Mouse (Mus musculus): ENCODE results near the gene Rngtt. TPM values are rescaled to one million over a fixed set of nuclear protein-coding genes. Genes with fewer than 3 reads are reported as not detected.

Rngtt gene
- polyA plus RNA-seq, 1 experiment from 2014 or later = 21.2 TPM

GRCm38 (mm10) chr4:33464432-33464831 is 154.3 kb downstream of the Rngtt start:
- ATAC-seq (ENCODE audit: insufficient number of reproducible peaks, low FRiP score, low TSS enrichment, low read depth) = no peak
- H3K27ac ChIP-seq = no peak overlapping the region
- 79% methylated on average over 1 of the region's 1 CpGs for WGBS

GRCm38 (mm10) chr4:33465871-33466270 is 155.8 kb downstream of the Rngtt start:
- Histone ChIP-seq H3K36me3 (no peaks in the 10 kb centered on the region; the same call in 1 of the 2 replicates), H3K9me3 (no peaks in the 10 kb centered on the region), H3K27me3 (no peaks in the 10 kb centered on the region), H3K4me2 (no peak overlapping the region), H3K27ac (no peak overlapping the region), H3K4me3 (no peak overlapping the region), H3K4me1 (no peaks in the 10 kb centered on the region), H3K9ac (no peak overlapping the region)
- no peak for ATAC-seq (ENCODE audit: insufficient number of reproducible peaks, low FRiP score, low TSS enrichment, low read depth)
- 80% methylated on average over 3 of the region's 3 CpGs for WGBS

More at GRCm38 (mm10) chr4:33464432-33464831, 154.3 kb downstream of the Rngtt start:
- no peaks in the 10 kb centered on the region; the same call in 1 of the 2 replicates for H3K36me3 ChIP-seq
- H3K9me3 ChIP-seq = no peaks in the 10 kb centered on the region
- no peaks in the 10 kb centered on the region for H3K4me1 ChIP-seq
- no peaks in the 10 kb centered on the region for H3K27me3 ChIP-seq
- H3K4me3 ChIP-seq = no peak overlapping the region
- no peak overlapping the region for H3K4me2 ChIP-seq
- no peak overlapping the region for H3K9ac ChIP-seq

GRCm38 (mm10) chr4:33466970-33467399 is 156.9 kb downstream of the Rngtt start:
- H3K4me1 ChIP-seq = no peaks in the 10 kb centered on the region
- 81% methylated on average over 2 of the region's 2 CpGs for WGBS

GRCm38 (mm10) chr4:33467627-33468026 is 157.5 kb downstream of the Rngtt start:
- no peak overlapping the region for H3K27ac ChIP-seq
- no peaks in the 10 kb centered on the region for H3K27me3 ChIP-seq
- H3K36me3 ChIP-seq = no peaks in the 10 kb centered on the region
- no peak overlapping the region for H3K4me2 ChIP-seq
- H3K4me3 ChIP-seq = no peak overlapping the region
- ATAC-seq (ENCODE audit: insufficient number of reproducible peaks, low FRiP score, low TSS enrichment, low read depth) = no peak
- H3K9ac ChIP-seq = no peak overlapping the region
- H3K4me1 ChIP-seq = no peaks in the 10 kb centered on the region
- WGBS = 68% methylated on average over 1 of the region's 1 CpGs
- no peaks in the 10 kb centered on the region for H3K9me3 ChIP-seq

More at GRCm38 (mm10) chr4:33466970-33467399, 156.9 kb downstream of the Rngtt start:
- Histone ChIP-seq H3K36me3 (no peaks in the 10 kb centered on the region; the same call in 1 of the 2 replicates), H3K4me3 (no peak overlapping the region), H3K9me3 (no peaks in the 10 kb centered on the region), H3K27ac (no peak overlapping the region), H3K9ac (no peak overlapping the region), H3K27me3 (no peaks in the 10 kb centered on the region), H3K4me2 (no peak overlapping the region)
- ATAC-seq (ENCODE audit: insufficient number of reproducible peaks, low FRiP score, low TSS enrichment, low read depth) = no peak

GRCm38 (mm10) chr4:33468151-33468550 is 158.0 kb downstream of the Rngtt start:
- no peaks in the 10 kb centered on the region for H3K9me3 ChIP-seq
- WGBS = 89% methylated on average over 3 of the region's 3 CpGs
- ATAC-seq (ENCODE audit: insufficient number of reproducible peaks, low FRiP score, low TSS enrichment, low read depth) = no peak
- H3K4me1 ChIP-seq = no peaks in the 10 kb centered on the region
- H3K9ac ChIP-seq = no peak overlapping the region
- H3K36me3 ChIP-seq = no peaks in the 10 kb centered on the region
- H3K27me3 ChIP-seq = no peaks in the 10 kb centered on the region
- H3K27ac ChIP-seq = no peak overlapping the region
- no peak overlapping the region for H3K4me2 ChIP-seq
- H3K4me3 ChIP-seq = no peak overlapping the region

GRCm38 (mm10) chr4:33470671-33471302 is 160.7 kb downstream of the Rngtt start:
- H3K9me3 ChIP-seq = no peaks in the 10 kb centered on the region
- no peak overlapping the region for H3K27ac ChIP-seq
- no peaks in the 10 kb centered on the region for H3K36me3 ChIP-seq
- H3K27me3 ChIP-seq = no peaks in the 10 kb centered on the region
- H3K4me2 ChIP-seq = no peak overlapping the region
- no peak overlapping the region for H3K4me3 ChIP-seq
- WGBS = 94% methylated on average over 1 of the region's 1 CpGs
- no peaks in the 10 kb centered on the region for H3K4me1 ChIP-seq
- no peak for ATAC-seq (ENCODE audit: insufficient number of reproducible peaks, low FRiP score, low TSS enrichment, low read depth)
- H3K9ac ChIP-seq = no peak overlapping the region

- WGBS = 76% methylated on average over 8 of the region's 8 CpGs
- Histone ChIP-seq H3K9me3 (no peaks in the 10 kb centered on the region), H3K4me3 (no peak overlapping the region), H3K4me1 (no peaks in the 10 kb centered on the region), H3K27me3 (no peaks in the 10 kb centered on the region), H3K4me2 (no peak overlapping the region), H3K36me3 (no peaks in the 10 kb centered on the region; the same call in 1 of the 2 replicates), H3K9ac (no peak overlapping the region), H3K27ac (no peak overlapping the region)
- no peak for ATAC-seq (ENCODE audit: insufficient number of reproducible peaks, low FRiP score, low TSS enrichment, low read depth)
Measured at GRCm38 (mm10) chr4:33478011-33478785, 168.1 kb downstream of the Rngtt start.

GRCm38 (mm10) chr4:33481721-33482120 is 171.6 kb downstream of the Rngtt start:
- Histone ChIP-seq H3K36me3 (no peaks in the 10 kb centered on the region; the same call in 1 of the 2 replicates), H3K27me3 (no peaks in the 10 kb centered on the region), H3K4me1 (no peaks in the 10 kb centered on the region), H3K4me3 (no peak overlapping the region), H3K27ac (no peak overlapping the region), H3K4me2 (no peak overlapping the region), H3K9ac (no peak overlapping the region), H3K9me3 (no peaks in the 10 kb centered on the region)
- ATAC-seq (ENCODE audit: insufficient number of reproducible peaks, low FRiP score, low TSS enrichment, low read depth) = no peak

GRCm38 (mm10) chr4:33486050-33486449 is 175.9 kb downstream of the Rngtt start:
- H3K9ac ChIP-seq = no peak overlapping the region
- H3K36me3 ChIP-seq = no peaks in the 10 kb centered on the region
- no peaks in the 10 kb centered on the region for H3K4me1 ChIP-seq
- H3K27me3 ChIP-seq = no peaks in the 10 kb centered on the region
- H3K27ac ChIP-seq = no peak overlapping the region
- ATAC-seq (ENCODE audit: insufficient number of reproducible peaks, low FRiP score, low TSS enrichment, low read depth) = no peak
- 87% methylated on average over 1 of the region's 1 CpGs for WGBS
- no peak overlapping the region for H3K4me2 ChIP-seq
- no peaks in the 10 kb centered on the region for H3K9me3 ChIP-seq
- H3K4me3 ChIP-seq = no peak overlapping the region

GRCm38 (mm10) chr4:33491108-33491507 is 181.0 kb downstream of the Rngtt start:
- Histone ChIP-seq H3K4me1 (no peaks in the 10 kb centered on the region), H3K9ac (no peak overlapping the region), H3K27ac (no peak overlapping the region), H3K4me2 (no peak overlapping the region), H3K4me3 (no peak overlapping the region), H3K27me3 (no peaks in the 10 kb centered on the region), H3K9me3 (no peaks in the 10 kb centered on the region), H3K36me3 (no peaks in the 10 kb centered on the region)
- no peak for ATAC-seq (ENCODE audit: insufficient number of reproducible peaks, low FRiP score, low TSS enrichment, low read depth)
- 85% methylated on average over 1 of the region's 1 CpGs for WGBS

GRCm38 (mm10) chr4:33494377-33494776 is 184.3 kb downstream of the Rngtt start:
- no peak overlapping the region for H3K4me3 ChIP-seq
- no peak overlapping the region for H3K9ac ChIP-seq
- no peaks in the 10 kb centered on the region for H3K27me3 ChIP-seq
- H3K36me3 ChIP-seq = no peaks in the 10 kb centered on the region
- 99% methylated on average over 2 of the region's 2 CpGs for WGBS
- no peak overlapping the region for H3K27ac ChIP-seq
- ATAC-seq (ENCODE audit: insufficient number of reproducible peaks, low FRiP score, low TSS enrichment, low read depth) = no peak
- no peaks in the 10 kb centered on the region for H3K4me1 ChIP-seq
- no peaks in the 10 kb centered on the region for H3K9me3 ChIP-seq
- no peak overlapping the region for H3K4me2 ChIP-seq

- H3K27me3 ChIP-seq = no peaks in the 10 kb centered on the region
- ATAC-seq (ENCODE audit: insufficient number of reproducible peaks, low FRiP score, low TSS enrichment, low read depth) = no peak
- no peak overlapping the region for H3K9ac ChIP-seq
- no peak overlapping the region for H3K27ac ChIP-seq
- H3K4me2 ChIP-seq = no peak overlapping the region
- H3K9me3 ChIP-seq = no peaks in the 10 kb centered on the region
- 36% methylated on average over 2 of the region's 2 CpGs for WGBS
- H3K36me3 ChIP-seq = peaks cover 6% of the 10 kb centered on the region; the same call in 1 of the 2 replicates
- no peak overlapping the region for H3K4me3 ChIP-seq
- H3K4me1 ChIP-seq = no peaks in the 10 kb centered on the region
Measured at GRCm38 (mm10) chr4:33496985-33497384, 186.9 kb downstream of the Rngtt start.
